Mouse (Mus musculus): ENCODE measurements around the gene Cacng3.

- TF ChIP-seq CTCF (IDR thresholded peaks at IDR 0.05; ENCODE audit: low read depth) (no peak), EP300 (IDR thresholded peaks at IDR 0.05; ENCODE audit: low read depth) (no peak)
Measured at GRCm38 (mm10) chr7:122755920-122756603, 85.8 kb downstream of the Cacng3 start.
